In genomic region chr10:90576191-90577098, GRCm38 (mm10) we compare ENCODE assay signal across 10 mouse cellular contexts.
DNase-seq lines count a peak whose midpoint lies in the region; ATAC-seq and TF ChIP-seq lines count a peak whose summit lies in the region.
"Had no signal": no experiment of that assay in that cellular context is flagged by ENCODE, and none has a peak within 500 bp of the region (broad histone marks: within the 10 kb centered on the region; RNA-seq: fewer than 3 reads in every experiment).

No protein-coding gene starts in this region.

- ATAC-seq in embryonic facial prominence, embryonic 14.5 days (ENCODE audit: low read depth): peak; percentile 44; the same call in 1 of the 2 replicates
- ATAC-seq in hindbrain, embryonic 12.5 days (ENCODE audit: low FRiP score): peak; percentile 97
- ATAC-seq in neural tube, embryonic 11.5 days (ENCODE audit: insufficient read depth, low FRiP score, low TSS enrichment): peak; percentile 89

- peak overlapping the region; percentile 45 for H3K4me2 ChIP-seq in embryonic facial prominence, embryonic 14.5 days (ENCODE audit: low read depth, low read length)
- H3K4me2 ChIP-seq in hindbrain, embryonic 12.5 days (replicated peaks): peak overlapping the region; percentile 59
- peak overlapping the region; percentile 41 for H3K4me2 ChIP-seq in neural tube, embryonic 11.5 days (ENCODE audit: low read depth)

- TF ChIP-seq CTCF in kidney, adult 2 months (conservative IDR thresholded peaks at IDR 0.05; ENCODE audit: insufficient read depth, insufficient read length, low read depth, low read length): no peak
- TF ChIP-seq CTCF in left cerebral cortex, adult 2 months (IDR thresholded peaks at IDR 0.05): no peak
- TF ChIP-seq CTCF in gastrocnemius, adult 2 months (IDR thresholded peaks at IDR 0.05): no peak

- no peak overlapping the region for H3K27ac ChIP-seq in kidney, adult 2 months (ENCODE audit: insufficient read depth, low read depth, low read length)
- H3K27ac ChIP-seq in embryonic facial prominence, embryonic 14.5 days (replicated peaks; ENCODE audit: low read depth, low read length): no peak overlapping the region
- peak overlapping the region; percentile 82 for H3K27ac ChIP-seq in hindbrain, embryonic 12.5 days
- H3K27ac ChIP-seq in left cerebral cortex, adult 2 months: peak overlapping the region; percentile 92
- no peak overlapping the region for H3K27ac ChIP-seq in neural tube, embryonic 11.5 days (ENCODE audit: low read depth, low read length)
- H3K27ac ChIP-seq in gastrocnemius, adult 2 months: no peak overlapping the region

- TF ChIP-seq POLR2A in kidney, adult 2 months (IDR thresholded peaks at IDR 0.05; ENCODE audit: low read depth, low read length): no peak

- peak; percentile 5 for DNase-seq in kidney, adult 2 months
- DNase-seq in kidney, adult 11 months: no peak
- DNase-seq in embryonic facial prominence, embryonic 14.5 days (ENCODE audit: low spot score): peak; percentile 55
- DNase-seq in left cerebral cortex, adult 2 months (ENCODE audit: extremely low spot score in 1 of 2, low spot score in 2 of 2): peak; percentile 62 to 74
- DNase-seq in neural tube, embryonic 11.5 days (ENCODE audit: low spot score): peak; percentile 63
- no peak for DNase-seq in gastrocnemius, adult 2 months
- no peak for DNase-seq in lung, postnatal 25 days (ENCODE audit: low spot score)

- H3K36me3 ChIP-seq in kidney, adult 2 months (ENCODE audit: control insufficient read depth, insufficient read depth, low read length): no peaks in the 10 kb centered on the region
- H3K36me3 ChIP-seq in embryonic facial prominence, embryonic 14.5 days (ENCODE audit: control insufficient read depth, insufficient read depth, low read length): no peaks in the 10 kb centered on the region
- no peaks in the 10 kb centered on the region for H3K36me3 ChIP-seq in hindbrain, embryonic 12.5 days
- H3K36me3 ChIP-seq in neural tube, embryonic 11.5 days (ENCODE audit: control insufficient read depth, insufficient read depth, low read length): no peaks in the 10 kb centered on the region

- H3K27me3 ChIP-seq in kidney, adult 2 months (replicated peaks; ENCODE audit: control insufficient read depth, insufficient read depth, low read length): no peaks in the 10 kb centered on the region; the same call in 1 of the 2 replicates
- no peaks in the 10 kb centered on the region for H3K27me3 ChIP-seq in embryonic facial prominence, embryonic 14.5 days (replicated peaks; ENCODE audit: control insufficient read depth, insufficient read depth, low read length)
- H3K27me3 ChIP-seq in hindbrain, embryonic 12.5 days: no peaks in the 10 kb centered on the region
- H3K27me3 ChIP-seq in neural tube, embryonic 11.5 days (ENCODE audit: control insufficient read depth, insufficient read depth, low read length): no peaks in the 10 kb centered on the region
- H3K27me3 ChIP-seq: CH12.LX had no signal

- no peak overlapping the region for H3K9ac ChIP-seq in embryonic facial prominence, embryonic 14.5 days (ENCODE audit: low read depth, low read length)
- H3K9ac ChIP-seq in hindbrain, embryonic 12.5 days: peak overlapping the region; percentile 51
- H3K9ac ChIP-seq in neural tube, embryonic 11.5 days (ENCODE audit: low read length): peak overlapping the region; percentile 28

- WGBS in kidney, adult 2 months: 15% methylated on average over 29 of the region's 29 CpGs
- 28% methylated on average over 28 of the region's 29 CpGs for WGBS in embryonic facial prominence, embryonic 14.5 days
- 21% methylated on average over 29 of the region's 29 CpGs for WGBS in hindbrain, embryonic 12.5 days
- 40% methylated on average over 29 of the region's 29 CpGs for WGBS in neural tube, embryonic 11.5 days

- H3K4me3 ChIP-seq in kidney, adult 2 months (ENCODE audit: insufficient read depth, low read depth, low read length): no peak overlapping the region
- H3K4me3 ChIP-seq in embryonic facial prominence, embryonic 14.5 days (ENCODE audit: low read depth, low read length): peak overlapping the region; percentile 27
- H3K4me3 ChIP-seq in hindbrain, embryonic 12.5 days: peak overlapping the region; percentile 34
- H3K4me3 ChIP-seq in left cerebral cortex, adult 2 months: peak overlapping the region; percentile 73
- H3K4me3 ChIP-seq in neural tube, embryonic 11.5 days (ENCODE audit: low read depth, low read length): peak overlapping the region; percentile 16; the same call in 1 of the 2 replicates
- no peak overlapping the region for H3K4me3 ChIP-seq in gastrocnemius, adult 2 months
- H3K4me3 ChIP-seq: erythroblast, embryonic 14.5 days had no signal

- no peaks in the 10 kb centered on the region for H3K4me1 ChIP-seq in kidney, adult 2 months (ENCODE audit: control insufficient read depth, insufficient read depth, low read length)
- 0 out of 2 replicates have a peak, but pooled peaks cover 3% of the 10 kb centered on the region for H3K4me1 ChIP-seq in embryonic facial prominence, embryonic 14.5 days (ENCODE audit: control insufficient read depth, insufficient read depth, low read length)
- peaks cover 6% of the 10 kb centered on the region; the same call in 1 of the 2 replicates for H3K4me1 ChIP-seq in hindbrain, embryonic 12.5 days
- H3K4me1 ChIP-seq in neural tube, embryonic 11.5 days (ENCODE audit: control insufficient read depth, insufficient read depth, low read length): 0 out of 2 replicates have a peak, but pooled peaks cover 2% of the 10 kb centered on the region

- intact Hi-C loops in left cerebral cortex, adult 2 months (cut with DNase I): loop anchor here (2.0 to 10.0 kb wide), 8 partner anchors 20 to 494 kb away; no protein-coding TSS in a partner anchor
- intact Hi-C loops in gastrocnemius, adult 2 months (cut with DNase I): no loop called here

- H3K9me3 ChIP-seq in embryonic facial prominence, embryonic 14.5 days (ENCODE audit: control insufficient read depth, low read length): no peaks in the 10 kb centered on the region
- no peaks in the 10 kb centered on the region for H3K9me3 ChIP-seq in hindbrain, embryonic 12.5 days (replicated peaks)
- no peaks in the 10 kb centered on the region for H3K9me3 ChIP-seq in neural tube, embryonic 11.5 days (ENCODE audit: control insufficient read depth, low read length)

Comparison
In these comparisons a context has a peak if more than half of its experiments do, and no peak if none do; other contexts are left out.
1. DNase-seq: peak in kidney, adult 2 months (single experiment), embryonic facial prominence, embryonic 14.5 days (single experiment), left cerebral cortex, adult 2 months (2 of 2) and neural tube, embryonic 11.5 days (single experiment); none in kidney, adult 11 months (single experiment), gastrocnemius, adult 2 months (single experiment) and lung, postnatal 25 days (single experiment).
2. H3K27ac ChIP-seq: peak in hindbrain, embryonic 12.5 days (single experiment) and left cerebral cortex, adult 2 months (single experiment); none in kidney, adult 2 months (single experiment), embryonic facial prominence, embryonic 14.5 days (single experiment), neural tube, embryonic 11.5 days (single experiment) and gastrocnemius, adult 2 months (single experiment).
3. H3K4me3 ChIP-seq: peak in embryonic facial prominence, embryonic 14.5 days (single experiment), hindbrain, embryonic 12.5 days (single experiment), left cerebral cortex, adult 2 months (single experiment) and neural tube, embryonic 11.5 days (single experiment); none in kidney, adult 2 months (single experiment) and gastrocnemius, adult 2 months (single experiment).
4. ATAC-seq: peak in every context shown above with its lines; median percentile 97 in hindbrain, embryonic 12.5 days; 89 in neural tube, embryonic 11.5 days; 44 in embryonic facial prominence, embryonic 14.5 days.
5. Peak in every context shown above with its lines, with median percentiles within 50 percentile points of each other: H3K4me2 ChIP-seq.